Mouse (Mus musculus): ENCODE measurements at regions not wholly inside any gene's neighbourhood (a gene's known extent, or its start where the extent isn't known, plus 50 kb on each side); places are given as distances from the start of the nearest gene placed in this dataset.

- TF ChIP-seq CEBPB (IDR thresholded peaks at IDR 0.05; ENCODE audit: insufficient read depth, poor library complexity, severe bottlenecking) (no peak), POLR2A (IDR thresholded peaks at IDR 0.05; ENCODE audit: insufficient read length, low read depth) (no peak), POLR2AphosphoS2 (IDR thresholded peaks at IDR 0.05; ENCODE audit: insufficient read length, low read depth) (no peak), MAX (IDR thresholded peaks at IDR 0.05; ENCODE audit: low read depth) (no peak), E2F4 (IDR thresholded peaks at IDR 0.05; ENCODE audit: insufficient read depth) (no peak), MYOG (IDR thresholded peaks at IDR 0.05; ENCODE audit: control insufficient read depth in 1 of 3, insufficient read depth in 1 of 3, insufficient read length in 2 of 3, low read depth in 2 of 3) (peak in 2 of 3 experiments; percentile 26 to 72), USF1 (IDR thresholded peaks at IDR 0.05; ENCODE audit: low read depth) (no peak), TCF12 (IDR thresholded peaks at IDR 0.05; ENCODE audit: insufficient read depth, poor library complexity, severe bottlenecking) (no peak), TCF3 (IDR thresholded peaks at IDR 0.05; ENCODE audit: insufficient read length, low read depth) (no peak), SRF (IDR thresholded peaks at IDR 0.05; ENCODE audit: control insufficient read depth, insufficient read length, low read depth) (no peak), MYOD1 (IDR thresholded peaks at IDR 0.05; ENCODE audit: control insufficient read depth in 1 of 3, insufficient read length in 2 of 3, low read depth in 2 of 3) (peak in 2 of 3 experiments; percentile 23 to 64)
Observed at GRCm38 (mm10) chr16:21318009-21318639, 104.8 kb upstream of the Vps8 start.

Data from myocyte (in vitro differentiated cells).